Mouse (Mus musculus) right cerebral cortex, adult 18-20 months (tissue): ENCODE results near the gene Btbd11.

Experiments used
- DNase-seq: peaks from one replicate; pipeline ENCODE4 v3.0.0; 2022; ENCODE audit warnings: mixed read lengths

The Btbd11 gene

DNA sequence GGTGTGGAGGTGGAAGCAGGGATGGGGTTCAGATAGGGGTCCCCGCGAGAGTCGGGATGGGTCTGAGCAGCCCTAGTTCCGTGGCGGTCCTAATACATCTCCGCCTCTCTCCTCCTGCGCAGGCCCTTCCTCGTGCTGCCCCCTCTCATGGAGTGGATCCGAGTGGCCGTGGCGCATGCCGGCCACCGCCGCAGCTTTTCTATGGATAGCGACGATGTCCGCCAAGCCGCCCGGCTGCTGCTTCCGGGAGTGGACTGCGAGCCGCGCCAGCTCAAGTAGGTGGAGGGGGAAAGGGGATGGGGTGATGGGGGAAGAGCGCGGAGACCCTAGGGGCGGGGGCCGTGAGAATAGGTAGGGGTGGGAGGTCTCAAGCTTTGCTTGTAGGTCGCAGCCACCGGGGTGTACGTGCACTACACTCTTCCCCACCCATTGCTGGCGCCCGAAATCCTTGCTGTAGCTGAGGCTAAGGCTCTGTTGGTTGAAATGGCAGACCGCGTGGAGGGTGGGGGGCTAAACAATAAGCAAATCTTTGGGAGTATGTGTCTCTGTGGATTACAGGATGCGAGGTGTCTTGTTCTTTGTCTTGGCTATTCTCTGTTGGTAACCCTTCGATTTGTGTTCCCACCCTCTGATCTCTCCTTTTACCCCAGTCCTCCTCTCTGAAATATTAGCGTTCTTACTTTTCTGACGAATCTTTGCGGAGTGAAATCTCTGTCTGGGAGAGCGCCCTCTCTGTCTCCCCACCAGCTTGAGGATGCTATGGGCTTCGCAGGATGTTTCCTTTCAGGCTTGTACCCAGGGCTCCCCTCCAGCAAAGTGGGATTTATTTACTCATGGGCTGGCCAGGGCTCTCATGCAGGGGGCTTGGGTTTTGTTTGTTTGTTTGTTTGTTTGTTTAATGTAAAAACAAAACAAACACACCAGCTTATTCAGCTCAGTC is 212.3 kb downstream of the Btbd11 start:
- DNase-seq, result no peak

DNA sequence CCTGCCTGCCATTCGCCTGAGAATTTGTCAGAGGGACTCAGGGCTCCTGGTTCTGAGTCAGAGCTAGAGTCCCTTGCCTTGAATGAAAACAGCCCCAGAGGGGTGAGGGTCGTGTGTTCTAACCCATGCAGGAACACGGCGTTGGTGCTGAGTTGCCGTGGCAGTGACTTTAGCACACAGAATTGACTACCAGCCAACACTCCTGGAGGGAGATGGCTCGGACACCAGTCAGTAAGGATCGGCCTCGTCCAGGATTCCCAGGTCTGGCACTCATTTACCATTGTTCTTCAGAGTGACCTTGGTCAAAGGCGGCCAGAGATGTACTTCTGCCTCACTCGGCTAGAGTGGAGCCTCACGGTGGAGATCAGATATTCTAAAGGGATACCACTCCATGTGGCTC is 215.9 kb downstream of the Btbd11 start:
- DNase-seq, result no peak

DNA sequence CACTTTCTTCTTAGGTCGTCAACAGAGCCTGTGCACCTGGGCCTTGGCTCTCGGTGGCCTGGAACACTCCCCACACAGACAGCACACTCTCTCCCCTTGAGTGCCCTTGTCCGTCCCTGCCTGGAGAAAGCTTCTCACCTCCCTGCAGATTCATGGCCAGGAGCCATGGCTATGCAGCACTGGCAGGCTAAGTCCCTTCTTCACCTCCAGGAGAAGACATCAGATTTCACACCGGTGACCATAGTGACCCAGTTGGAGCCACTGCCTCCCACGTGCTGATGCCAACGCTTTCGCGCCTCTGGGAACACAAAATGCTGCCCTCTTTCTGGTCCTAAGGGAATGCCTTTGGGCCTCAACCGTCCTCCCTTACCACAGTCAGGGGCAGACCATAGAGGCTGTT is 217.9 kb downstream of the Btbd11 start:
- no peak for DNase-seq

DNA sequence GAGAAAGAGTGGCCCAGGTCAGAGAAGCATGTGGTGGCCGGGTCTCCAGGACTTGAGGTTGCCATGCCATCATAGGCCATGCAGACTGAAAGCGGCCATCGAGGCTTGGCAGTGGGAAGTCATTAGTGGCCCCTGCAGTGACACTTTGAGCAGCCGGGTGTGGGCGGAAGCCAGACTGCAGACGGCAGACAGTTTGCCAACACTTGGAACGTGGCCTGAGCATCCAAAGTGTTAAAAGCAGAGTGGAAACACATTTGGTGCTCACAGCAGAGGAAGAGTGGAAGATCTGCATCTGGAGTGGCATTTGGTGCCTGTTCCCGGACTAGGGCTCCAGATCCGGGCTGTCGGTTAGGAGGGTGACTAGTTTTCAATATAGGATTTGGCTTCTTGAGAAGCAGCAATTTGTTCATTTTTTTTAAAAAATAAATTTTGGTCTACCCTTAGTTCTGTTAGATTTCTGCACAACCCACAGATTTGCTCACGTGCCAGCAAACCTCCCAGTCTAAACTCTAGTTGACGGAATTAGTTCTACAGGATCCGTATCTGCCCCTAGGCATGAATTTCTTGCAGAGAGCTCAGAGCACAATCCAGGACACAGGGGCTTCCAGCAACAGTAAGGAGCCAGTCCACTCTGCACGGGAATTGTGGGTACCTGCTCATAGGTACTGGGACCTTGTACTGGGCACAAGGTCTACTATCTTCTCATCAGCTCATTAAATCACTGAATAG is 222.1 kb downstream of the Btbd11 start:
- DNase-seq, result peak; percentile 79

DNA sequence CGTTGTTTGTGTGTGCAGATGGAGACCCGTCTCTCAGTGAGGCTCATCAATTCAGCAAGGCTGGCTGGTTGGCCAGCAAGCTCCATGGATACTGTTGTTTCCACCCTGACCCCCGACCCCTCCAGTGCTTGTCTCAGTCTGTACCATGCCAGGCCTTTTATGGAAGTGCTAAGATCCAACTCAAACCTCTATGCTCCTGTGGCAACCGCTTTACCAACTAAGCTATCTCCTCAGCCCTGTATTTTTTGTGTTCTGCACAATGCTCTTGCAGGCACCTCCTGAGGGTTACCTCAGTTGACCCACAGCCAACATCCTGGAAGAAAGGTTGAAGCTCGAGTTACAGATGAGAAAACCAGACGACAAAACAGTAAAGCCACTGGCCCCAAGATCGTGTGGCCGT is 230.5 kb downstream of the Btbd11 start:
- DNase-seq, result no peak

DNA sequence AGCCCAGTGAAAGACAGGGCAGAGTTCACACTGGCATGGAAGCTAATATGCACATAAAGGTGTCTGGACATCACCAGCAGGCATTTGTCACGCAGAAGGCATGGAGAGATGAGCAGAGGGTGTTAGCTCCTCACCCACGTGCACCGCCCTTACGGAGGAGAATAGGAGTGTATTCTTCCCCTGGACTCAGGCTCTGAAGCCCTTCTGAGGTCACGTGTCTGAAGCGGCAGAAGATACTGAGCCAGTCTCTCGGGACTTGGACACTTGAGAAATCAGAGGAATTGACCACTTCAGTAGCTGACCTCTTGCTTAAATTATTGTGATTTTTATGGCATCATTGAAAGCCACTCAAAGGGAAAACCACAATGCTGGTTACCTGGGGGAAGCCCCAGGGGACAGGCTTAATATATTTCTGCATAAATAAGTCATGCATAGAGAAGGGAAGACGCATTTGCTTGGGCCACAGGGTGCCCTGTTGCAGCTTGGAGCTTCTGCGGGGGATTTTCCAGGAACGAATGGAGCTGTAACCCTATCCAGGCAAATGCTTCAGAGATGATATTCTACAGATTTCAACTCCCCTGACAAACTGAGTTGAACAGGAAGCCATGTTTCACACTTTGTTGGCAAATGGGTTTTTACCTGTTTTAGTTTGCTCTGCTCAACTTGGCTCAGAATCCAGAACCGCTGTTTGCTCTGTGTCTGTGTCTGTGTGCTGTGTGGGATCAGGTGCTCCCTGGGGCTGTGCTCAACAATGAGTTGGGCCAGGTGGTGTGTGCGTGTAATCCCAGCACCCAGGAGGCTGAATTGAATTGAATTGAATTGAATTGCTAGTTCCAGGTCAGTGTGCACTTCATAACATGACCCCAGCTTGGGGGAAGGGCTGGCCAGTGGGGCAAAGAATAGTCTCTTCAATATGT is 231.1 kb downstream of the Btbd11 start:
- DNase-seq, result no peak

DNA sequence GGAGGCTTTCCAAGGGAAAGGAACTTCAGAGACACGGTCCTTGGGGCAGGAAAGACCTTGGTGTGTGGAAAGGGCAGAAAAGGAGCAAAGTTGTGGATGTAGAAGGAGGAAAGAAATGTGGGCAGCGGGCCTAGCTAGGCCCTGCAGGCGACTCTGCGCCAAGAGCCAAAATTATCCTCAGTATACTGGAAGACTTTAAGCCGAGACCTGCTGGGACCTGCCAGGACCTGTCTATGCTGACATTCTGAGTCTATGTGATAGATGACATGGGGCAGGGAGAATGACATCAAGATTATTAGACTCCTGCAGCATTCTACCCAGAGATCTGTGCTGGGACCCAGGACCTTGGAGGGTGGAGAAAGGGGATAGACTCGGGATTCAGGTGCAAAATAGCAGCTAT is 234.5 kb downstream of the Btbd11 start:
- no peak for DNase-seq

DNA sequence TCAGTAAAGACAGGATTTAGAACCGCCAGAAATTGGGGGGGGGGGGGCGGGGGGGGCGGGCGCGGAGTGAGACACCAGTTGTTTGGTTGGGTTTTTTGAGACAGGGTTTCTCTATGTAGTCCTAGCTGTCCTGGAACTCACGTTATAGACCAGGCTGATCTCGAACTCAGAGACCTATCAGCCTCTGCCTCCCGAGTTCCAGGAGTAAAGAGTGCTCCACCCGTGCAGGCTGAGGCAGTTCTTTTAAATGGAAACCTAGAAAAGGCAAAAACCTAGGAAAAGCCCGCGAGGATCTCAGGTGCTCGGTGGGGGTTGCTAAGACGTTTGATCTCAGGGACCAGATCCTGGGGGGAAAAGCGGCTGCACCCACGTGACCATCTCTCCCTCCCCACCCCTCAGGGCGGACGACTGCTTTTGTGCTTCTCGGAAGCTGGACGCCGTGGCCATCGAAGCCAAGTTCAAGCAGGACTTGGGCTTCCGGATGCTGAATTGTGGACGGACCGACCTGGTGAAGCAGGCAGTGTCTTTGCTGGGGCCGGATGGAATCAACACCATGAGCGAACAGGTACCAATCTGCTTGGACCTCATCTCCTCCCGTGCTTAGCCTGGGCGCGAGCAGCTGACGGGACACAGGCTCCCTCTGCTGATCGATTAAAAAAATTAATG is 238.0 kb downstream of the Btbd11 start:
- peak; percentile 58 for DNase-seq

DNA sequence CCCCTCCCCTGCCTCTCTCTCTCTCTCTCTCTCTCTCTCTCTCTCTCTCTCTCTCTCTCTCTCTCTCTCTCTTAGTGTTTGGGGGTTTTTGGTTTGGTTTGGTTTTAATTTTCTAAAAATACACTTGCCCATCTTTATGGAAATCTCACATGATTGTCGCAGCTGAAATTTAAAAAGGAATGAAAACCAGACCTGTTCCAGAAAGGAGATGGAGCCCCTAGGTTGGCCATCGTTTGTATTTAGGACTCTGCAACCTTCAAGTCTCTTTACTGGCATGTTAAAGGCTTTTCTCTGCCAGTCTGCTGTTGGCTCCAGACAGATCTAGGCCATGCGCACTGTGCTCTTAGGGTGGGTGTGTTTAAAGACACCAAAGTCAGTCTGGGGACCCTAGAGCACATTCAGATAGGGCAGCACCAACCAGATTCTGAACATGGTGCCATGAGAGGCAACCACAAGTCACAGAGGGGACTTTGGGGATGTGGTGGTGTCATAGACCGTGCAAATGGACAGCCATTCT is 238.6 kb downstream of the Btbd11 start:
- no peak for DNase-seq

DNA sequence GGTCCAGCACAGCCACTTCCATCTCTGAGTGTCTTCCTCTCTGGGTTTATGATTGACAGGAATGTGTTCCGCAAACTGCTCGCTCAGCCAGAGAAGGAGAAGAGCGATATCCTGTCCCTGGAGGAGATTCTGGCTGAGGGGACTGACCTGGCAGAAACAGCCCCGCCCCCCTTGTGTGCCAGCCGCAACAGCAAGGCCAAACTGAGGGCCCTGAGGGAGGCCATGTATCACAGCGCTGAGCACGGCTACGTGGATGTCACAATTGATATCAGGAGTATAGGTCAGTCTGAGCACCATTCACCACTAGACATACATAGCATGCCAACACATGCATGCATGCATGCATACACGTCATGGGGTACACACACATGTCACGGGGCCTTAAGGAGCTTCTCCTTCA is 245.4 kb downstream of the Btbd11 start:
- DNase-seq, result no peak

DNA sequence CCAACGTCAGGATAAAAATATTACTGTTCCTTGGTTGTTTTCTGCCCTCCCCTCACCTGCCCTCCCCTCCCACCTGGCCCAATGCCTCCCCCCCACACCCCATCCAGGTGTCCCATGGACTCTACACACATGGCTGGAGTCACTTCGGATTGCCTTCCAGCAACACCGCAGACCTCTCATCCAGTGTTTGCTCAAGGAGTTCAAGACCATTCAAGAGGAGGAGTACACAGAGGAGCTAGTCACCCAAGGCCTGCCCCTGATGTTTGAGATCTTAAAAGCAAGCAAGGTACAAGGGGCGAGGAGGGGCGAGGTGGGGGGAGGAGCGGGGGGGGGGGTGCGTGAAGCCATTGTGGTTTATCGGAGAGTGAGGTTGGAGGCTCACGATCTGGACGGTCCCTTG is 247.0 kb downstream of the Btbd11 start:
- no peak for DNase-seq

DNA sequence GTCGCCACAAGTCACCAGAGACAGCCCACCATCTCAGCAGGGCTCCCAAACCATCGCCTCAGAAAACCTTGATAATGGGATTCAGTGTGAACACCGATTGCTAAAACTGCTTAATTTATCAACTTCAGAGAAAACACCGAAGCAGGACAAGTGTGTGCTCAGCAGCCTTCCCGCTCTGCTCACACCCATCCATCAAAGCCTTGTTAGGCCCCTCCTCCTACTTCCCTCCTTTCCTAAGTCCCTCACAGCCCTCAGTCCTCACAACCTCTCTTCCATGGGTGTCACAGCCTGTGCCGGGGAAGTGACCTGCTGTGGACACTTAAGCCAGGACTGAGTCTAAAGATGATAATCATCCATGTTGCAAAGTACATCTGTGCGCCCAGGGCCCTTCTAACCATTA is 251.0 kb downstream of the Btbd11 start:
- no peak for DNase-seq

DNA sequence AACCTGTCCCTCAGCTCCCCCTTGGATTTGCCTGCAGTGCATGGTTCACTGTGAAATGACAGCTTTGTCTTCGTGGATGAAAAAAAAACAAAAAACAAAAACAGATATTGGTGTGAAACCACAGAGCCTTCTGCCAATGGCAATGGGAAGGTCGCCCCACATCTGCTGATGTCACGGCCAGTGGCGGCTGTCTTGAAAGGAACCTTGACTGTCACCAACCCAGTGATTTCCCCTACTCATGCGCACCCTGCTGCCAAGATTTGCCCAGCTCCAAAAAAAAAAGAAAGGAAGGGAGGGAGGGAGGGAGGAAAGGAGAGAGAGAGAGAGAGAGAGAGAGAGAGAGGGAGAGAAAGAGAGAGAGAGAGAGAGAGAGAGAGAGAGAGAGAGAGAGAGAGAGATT is 251.5 kb downstream of the Btbd11 start:
- DNase-seq, result no peak

DNA sequence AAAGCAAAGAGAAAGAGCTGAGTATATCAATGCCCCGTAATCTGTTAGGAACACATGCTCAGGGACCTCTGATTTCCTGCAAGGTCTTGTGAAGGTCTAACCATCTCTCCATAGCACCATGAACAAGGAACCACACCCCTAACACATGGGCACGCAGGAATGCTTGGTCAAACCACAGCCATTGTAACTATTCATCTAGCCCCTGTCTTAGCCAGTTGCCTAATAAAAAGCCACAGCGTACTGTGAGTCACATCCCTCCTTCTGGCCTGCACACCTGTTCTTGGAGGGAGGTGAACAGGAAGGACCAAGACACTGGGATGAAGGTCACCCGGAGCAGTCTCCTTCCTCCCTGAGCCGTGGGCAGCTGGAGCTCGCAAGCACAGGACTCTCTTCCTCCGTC is 253.0 kb downstream of the Btbd11 start:
- DNase-seq, result no peak

DNA sequence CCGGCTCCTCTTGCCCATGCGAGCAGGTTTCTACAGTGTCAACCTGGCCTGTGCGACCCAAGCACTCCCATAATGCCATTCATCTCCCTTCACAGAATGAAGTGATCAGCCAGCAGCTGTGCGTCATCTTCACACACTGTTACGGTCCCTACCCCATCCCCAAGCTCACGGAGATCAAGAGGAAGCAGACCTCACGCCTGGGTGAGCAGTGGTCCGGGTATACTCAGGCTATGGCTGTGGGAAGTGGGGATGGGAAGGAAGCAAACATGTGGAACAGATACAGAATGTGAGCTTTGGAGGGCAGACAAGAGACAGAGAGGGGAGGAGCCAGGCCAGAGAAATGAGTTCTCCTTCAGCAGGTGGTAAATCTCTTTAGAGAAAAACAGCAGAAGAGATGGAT is 253.8 kb downstream of the Btbd11 start:
- no peak for DNase-seq

DNA sequence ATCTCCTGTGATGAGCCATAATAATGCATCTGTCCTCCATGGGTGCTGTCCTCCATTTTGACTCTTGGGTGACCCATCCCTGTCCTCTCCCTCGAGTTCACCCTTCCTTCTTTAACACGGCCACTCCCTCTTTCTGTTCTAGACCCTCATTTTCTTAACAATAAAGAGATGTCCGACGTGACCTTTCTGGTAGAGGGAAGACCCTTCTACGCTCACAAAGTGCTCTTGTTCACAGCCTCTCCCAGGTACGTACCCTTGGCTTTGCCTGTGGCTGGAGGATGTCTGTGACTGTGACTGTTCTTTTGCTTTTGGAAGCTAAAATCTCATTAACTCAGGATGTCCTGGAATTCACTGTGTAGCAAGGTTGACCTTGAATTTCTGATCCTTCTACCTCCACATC is 258.7 kb downstream of the Btbd11 start:
- no peak for DNase-seq

DNA sequence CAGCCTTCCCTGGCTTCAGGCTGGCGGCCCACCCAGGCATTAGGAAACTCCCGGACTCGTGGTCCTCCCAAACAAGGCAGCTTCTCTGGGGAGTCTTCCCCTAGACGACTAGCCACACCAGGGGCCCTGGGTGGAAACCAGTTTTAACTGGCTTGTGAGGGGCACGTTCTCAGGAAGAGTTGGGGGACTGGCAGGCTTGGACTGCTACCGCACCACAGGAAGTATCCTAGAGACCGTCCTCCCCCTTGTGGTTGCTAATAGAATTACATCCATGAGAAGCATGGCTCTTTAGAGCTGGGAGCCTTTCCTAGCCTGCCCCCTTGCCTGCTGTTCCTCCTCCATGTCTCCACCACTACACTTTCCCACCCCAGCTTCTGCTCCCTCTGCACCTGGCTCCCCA is 265.1 kb downstream of the Btbd11 start:
- peak; percentile 61 for DNase-seq

DNA sequence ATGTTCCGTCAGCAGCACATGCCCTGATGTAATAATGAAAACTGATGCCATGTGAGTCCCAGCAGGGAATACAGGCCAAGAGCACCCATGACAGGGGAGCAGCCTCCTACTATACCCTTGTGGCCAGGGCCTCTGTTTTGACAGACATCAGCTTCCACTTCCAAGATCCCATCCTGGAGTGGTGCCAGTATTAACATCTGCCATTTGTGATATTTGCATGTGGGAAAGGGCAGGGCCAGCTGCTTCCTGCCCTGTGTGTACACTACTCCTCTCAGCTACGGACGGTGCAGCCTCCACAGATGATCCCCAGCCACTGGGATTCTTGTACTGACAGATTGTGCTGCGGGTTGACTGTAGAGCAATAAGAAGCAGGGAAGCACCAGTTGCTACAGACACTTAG is 269.3 kb downstream of the Btbd11 start:
- DNase-seq, result no peak

DNA sequence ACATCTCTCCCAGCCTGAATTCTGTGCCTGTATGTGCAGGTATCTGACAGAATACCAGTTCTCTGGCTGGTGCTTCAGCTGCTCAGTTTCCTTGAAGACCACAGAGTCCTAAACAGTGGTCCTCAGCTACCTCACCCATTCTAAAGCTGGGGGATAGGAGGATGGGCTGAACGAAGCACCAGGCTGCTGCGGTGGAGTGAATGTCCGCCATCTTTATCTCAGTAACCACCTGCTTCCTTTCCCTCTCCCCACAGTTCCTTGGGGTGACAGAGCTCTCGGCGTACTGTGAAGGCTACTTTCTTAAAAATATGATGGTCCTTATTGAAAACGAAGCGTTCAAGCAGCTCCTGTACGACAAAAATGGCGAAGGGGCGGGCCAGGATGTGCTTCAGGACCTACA is 271.3 kb downstream of the Btbd11 start:
- no peak for DNase-seq

DNA sequence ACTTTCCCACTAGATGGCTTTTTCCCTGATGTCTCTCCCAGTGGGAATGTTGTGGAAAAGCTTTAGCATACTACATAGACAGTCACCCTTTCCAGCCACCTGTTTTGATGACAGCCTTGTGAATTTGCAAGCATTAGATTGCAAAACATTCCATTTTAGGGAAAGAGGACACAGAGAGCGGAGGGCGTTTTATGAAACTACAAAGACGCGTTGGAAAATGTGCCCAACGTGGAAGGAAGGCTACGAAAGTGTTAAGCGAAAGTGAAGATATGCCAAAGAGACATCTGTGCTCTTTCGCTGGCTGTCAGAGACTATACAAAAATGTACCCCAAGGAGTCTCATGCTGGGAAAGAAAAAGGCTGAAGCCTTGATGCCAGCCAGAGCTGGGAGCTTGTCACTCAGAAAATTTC is 286.9 kb downstream of the Btbd11 start:
- DNase-seq, result peak; percentile 16

DNA sequence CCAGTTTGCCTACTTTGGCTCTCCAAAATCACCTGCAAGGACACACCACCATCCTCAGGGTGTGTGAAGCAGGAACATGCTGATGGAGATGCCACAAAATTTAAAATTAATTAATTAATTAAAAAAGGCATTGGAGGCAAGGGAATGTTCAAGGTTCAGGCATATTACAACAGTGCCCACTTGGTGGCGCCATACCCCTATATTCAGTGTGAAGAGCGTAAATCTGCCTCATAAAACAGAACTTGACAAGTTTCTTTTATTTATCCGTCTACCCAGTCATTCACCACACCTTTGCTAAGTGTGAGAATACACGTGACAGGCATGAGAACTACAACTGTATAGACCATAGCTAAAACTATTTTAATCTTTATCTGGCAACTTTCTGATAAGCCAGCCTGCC is 292.0 kb downstream of the Btbd11 start:
- DNase-seq, result peak; percentile 35

DNA sequence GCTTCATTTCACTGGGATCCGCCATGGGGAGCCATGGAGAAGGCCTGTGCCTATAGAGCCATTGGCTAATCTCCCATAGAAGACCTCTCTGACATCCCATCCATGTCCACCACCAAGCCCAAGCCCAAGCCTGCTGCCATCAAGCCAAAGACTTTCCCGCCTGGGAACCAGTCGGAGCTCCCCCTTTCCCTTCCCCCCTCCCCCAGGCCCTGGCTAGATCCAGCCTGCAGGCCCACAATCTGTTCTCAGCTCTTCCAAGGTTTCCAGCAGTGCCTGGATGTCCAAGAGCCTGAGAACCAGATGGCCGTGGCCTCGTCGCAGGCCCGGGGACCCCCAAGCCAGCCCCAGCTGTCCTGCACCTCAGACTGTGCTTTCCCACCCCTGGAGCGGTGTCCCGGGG is 295.8 kb downstream of the Btbd11 start:
- DNase-seq, result no peak
